Mouse (Mus musculus): ENCODE data around the gene Hoxa7. TPM values are rescaled to one million over a fixed set of nuclear protein-coding genes. Genes with fewer than 3 reads are reported as not detected.

Gene Hoxa7
- polyA plus RNA-seq, 1 experiment, result 11.5 TPM

- H3K4me3 ChIP-seq (ENCODE audit: insufficient read depth, low read depth, low read length), result no peak overlapping the region
- H3K27ac ChIP-seq (replicated peaks; ENCODE audit: low read depth, low read length), result no peak overlapping the region
- H3K4me1 ChIP-seq (ENCODE audit: control insufficient read depth, insufficient read depth, insufficient read length, low read length), result no peaks in the 10 kb centered on the region
These were observed 25.3 kb upstream of the Hoxa7 start for GRCm38 (mm10) chr6:52246916-52247315.

- Histone ChIP-seq H3K4me1 (ENCODE audit: control insufficient read depth, insufficient read depth, insufficient read length, low read length) (no peaks in the 10 kb centered on the region), H3K4me3 (ENCODE audit: insufficient read depth, low read depth, low read length) (no peak overlapping the region), H3K27ac (replicated peaks; ENCODE audit: low read depth, low read length) (no peak overlapping the region)
These were observed 24.7 kb upstream of the Hoxa7 start for GRCm38 (mm10) chr6:52246403-52246803.

GRCm38 (mm10) chr6:52245757-52246142, 24.1 kb upstream of the Hoxa7 start, which contains the start of gene Hoxa11:
Gene Hoxa11 (minus strand): TSS chr6:52245810.
- Histone ChIP-seq H3K4me1 (ENCODE audit: control insufficient read depth, insufficient read depth, insufficient read length, low read length) (no peaks in the 10 kb centered on the region), H3K4me3 (ENCODE audit: insufficient read depth, low read depth, low read length) (peak within 1 kb of the TSS; percentile 3; the same call in 1 of the 2 replicates), H3K27ac (replicated peaks; ENCODE audit: low read depth, low read length) (no peak within 1 kb of the TSS)

- H3K4me1 ChIP-seq (ENCODE audit: control insufficient read depth, insufficient read depth, insufficient read length, low read length), result no peaks in the 10 kb centered on the region
- peak overlapping the region; percentile 3; the same call in 1 of the 2 replicates for H3K4me3 ChIP-seq (ENCODE audit: insufficient read depth, low read depth, low read length)
- H3K27ac ChIP-seq (replicated peaks; ENCODE audit: low read depth, low read length), result no peak overlapping the region
These were observed 23.5 kb upstream of the Hoxa7 start for GRCm38 (mm10) chr6:52245040-52245756.

GRCm38 (mm10) chr6:52244471-52245039, 22.9 kb upstream of the Hoxa7 start:
- Histone ChIP-seq H3K27ac (replicated peaks; ENCODE audit: low read depth, low read length) (no peak overlapping the region), H3K4me3 (ENCODE audit: insufficient read depth, low read depth, low read length) (0 out of 2 replicates have a peak overlapping the region, but pooled peaks have one; percentile 3), H3K4me1 (ENCODE audit: control insufficient read depth, insufficient read depth, insufficient read length, low read length) (no peaks in the 10 kb centered on the region)

DNA sequence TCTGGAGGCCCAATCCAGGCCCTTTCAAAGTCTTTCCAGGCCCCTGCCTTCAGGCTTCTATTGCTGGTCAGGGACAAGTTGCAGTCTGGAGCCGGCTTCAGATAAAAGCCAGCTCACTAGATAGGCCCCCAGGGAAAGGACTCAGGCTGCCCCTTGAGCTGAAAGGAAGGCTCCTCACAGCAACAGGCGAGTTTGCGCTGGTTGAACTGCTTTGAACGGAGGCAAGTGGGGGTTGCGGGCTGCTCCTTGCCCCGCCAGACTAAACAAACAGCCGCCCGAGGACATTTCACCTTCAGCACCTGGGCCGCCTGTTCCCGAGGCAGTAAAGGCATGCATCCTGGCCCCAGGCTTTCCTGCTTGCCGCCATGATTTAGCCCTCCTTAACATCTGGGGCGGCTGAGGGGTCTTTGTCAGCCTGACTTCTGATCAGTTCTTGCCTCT, 22.0 kb upstream of the Hoxa7 start:
- H3K4me1 ChIP-seq (ENCODE audit: control insufficient read depth, insufficient read depth, insufficient read length, low read length), result no peaks in the 10 kb centered on the region
- H3K4me3 ChIP-seq (ENCODE audit: insufficient read depth, low read depth, low read length), result no peak overlapping the region
- no peak overlapping the region for H3K27ac ChIP-seq (replicated peaks; ENCODE audit: low read depth, low read length)

DNA sequence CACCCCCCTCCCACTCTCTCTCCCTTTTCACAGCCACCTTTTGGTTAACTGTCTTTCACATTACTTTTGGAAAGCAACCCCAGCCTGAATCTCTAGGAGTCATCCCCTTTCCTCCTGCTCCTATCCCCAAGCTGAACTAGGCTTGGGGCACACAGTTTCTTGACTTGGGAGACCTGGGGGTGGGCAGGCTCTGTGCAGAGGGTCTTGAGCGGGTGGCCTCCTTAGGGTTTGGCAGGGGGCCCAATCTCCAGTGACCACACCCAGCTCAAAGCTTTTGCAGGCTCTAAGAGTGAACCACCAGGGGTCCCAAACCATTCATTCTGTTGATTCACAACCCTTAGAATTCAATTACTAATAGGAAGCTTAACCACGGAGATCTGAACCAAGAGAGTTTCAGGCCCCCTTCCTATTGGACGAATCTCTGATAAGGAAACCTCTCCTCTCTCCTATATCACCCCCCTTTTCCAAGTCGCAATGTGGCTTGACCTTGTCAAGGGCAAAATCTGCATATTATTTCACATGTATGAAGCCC, 21.2 kb upstream of the Hoxa7 start:
- Histone ChIP-seq H3K4me3 (ENCODE audit: insufficient read depth, low read depth, low read length) (no peak overlapping the region), H3K27ac (replicated peaks; ENCODE audit: low read depth, low read length) (no peak overlapping the region), H3K4me1 (ENCODE audit: control insufficient read depth, insufficient read depth, insufficient read length, low read length) (no peaks in the 10 kb centered on the region)

DNA sequence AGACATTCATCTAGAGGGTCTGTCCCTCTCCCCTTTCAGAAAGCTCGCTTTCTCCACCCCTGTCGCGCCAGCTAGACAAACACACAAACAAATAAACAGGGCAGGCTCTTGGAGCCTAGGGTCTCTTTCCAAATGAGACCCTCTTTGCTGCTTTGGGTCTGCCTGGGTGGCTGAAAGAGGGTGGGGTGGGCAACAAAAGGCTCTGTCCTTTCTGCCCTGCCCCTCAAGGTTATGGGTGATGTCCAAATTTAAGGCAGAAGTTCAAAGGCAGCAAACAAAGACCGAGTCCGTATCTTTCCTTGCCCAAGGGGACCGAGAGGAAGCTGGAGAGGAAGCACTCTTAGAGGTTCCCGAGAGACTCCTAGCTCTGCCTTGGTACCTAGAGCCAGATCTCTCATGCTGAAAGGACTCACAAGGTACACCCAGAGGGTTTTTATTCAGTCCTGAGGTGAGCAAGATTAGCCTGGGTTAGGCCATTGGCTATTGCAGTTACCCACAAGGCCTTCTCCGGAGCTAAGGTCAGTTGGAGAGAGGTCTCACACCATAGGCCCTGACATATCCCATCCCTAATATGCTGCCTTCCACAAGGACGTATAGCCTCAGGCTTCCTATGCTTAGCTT, 19.5 kb upstream of the Hoxa7 start:
- Histone ChIP-seq H3K4me3 (ENCODE audit: insufficient read depth, low read depth, low read length) (no peak overlapping the region), H3K27ac (replicated peaks; ENCODE audit: low read depth, low read length) (no peak overlapping the region), H3K4me1 (ENCODE audit: control insufficient read depth, insufficient read depth, insufficient read length, low read length) (no peaks in the 10 kb centered on the region)

GRCm38 (mm10) chr6:52240389-52241000, 18.8 kb upstream of the Hoxa7 start, which contains the start of gene Hoxa10:
Gene Hoxa10 (minus strand): TSS chr6:52240854.
- Histone ChIP-seq H3K4me1 (ENCODE audit: control insufficient read depth, insufficient read depth, insufficient read length, low read length) (no peaks in the 10 kb centered on the region), H3K27ac (replicated peaks; ENCODE audit: low read depth, low read length) (no peak within 1 kb of the TSS), H3K4me3 (ENCODE audit: insufficient read depth, low read depth, low read length) (no peak within 1 kb of the TSS)

- no peaks in the 10 kb centered on the region for H3K4me1 ChIP-seq (ENCODE audit: control insufficient read depth, insufficient read depth, insufficient read length, low read length)
- H3K27ac ChIP-seq (replicated peaks; ENCODE audit: low read depth, low read length), result no peak overlapping the region
- H3K4me3 ChIP-seq (ENCODE audit: insufficient read depth, low read depth, low read length), result no peak overlapping the region
These were observed 18.2 kb upstream of the Hoxa7 start for GRCm38 (mm10) chr6:52239625-52240388.

- H3K4me3 ChIP-seq (ENCODE audit: insufficient read depth, low read depth, low read length), result no peak overlapping the region
- no peaks in the 10 kb centered on the region for H3K4me1 ChIP-seq (ENCODE audit: control insufficient read depth, insufficient read depth, insufficient read length, low read length)
- no peak overlapping the region for H3K27ac ChIP-seq (replicated peaks; ENCODE audit: low read depth, low read length)
These were observed 17.3 kb upstream of the Hoxa7 start for GRCm38 (mm10) chr6:52238976-52239375.

GRCm38 (mm10) chr6:52238155-52238545, 16.5 kb upstream of the Hoxa7 start:
- Histone ChIP-seq H3K4me3 (ENCODE audit: insufficient read depth, low read depth, low read length) (no peak overlapping the region), H3K27ac (replicated peaks; ENCODE audit: low read depth, low read length) (no peak overlapping the region), H3K4me1 (ENCODE audit: control insufficient read depth, insufficient read depth, insufficient read length, low read length) (no peaks in the 10 kb centered on the region)

DNA sequence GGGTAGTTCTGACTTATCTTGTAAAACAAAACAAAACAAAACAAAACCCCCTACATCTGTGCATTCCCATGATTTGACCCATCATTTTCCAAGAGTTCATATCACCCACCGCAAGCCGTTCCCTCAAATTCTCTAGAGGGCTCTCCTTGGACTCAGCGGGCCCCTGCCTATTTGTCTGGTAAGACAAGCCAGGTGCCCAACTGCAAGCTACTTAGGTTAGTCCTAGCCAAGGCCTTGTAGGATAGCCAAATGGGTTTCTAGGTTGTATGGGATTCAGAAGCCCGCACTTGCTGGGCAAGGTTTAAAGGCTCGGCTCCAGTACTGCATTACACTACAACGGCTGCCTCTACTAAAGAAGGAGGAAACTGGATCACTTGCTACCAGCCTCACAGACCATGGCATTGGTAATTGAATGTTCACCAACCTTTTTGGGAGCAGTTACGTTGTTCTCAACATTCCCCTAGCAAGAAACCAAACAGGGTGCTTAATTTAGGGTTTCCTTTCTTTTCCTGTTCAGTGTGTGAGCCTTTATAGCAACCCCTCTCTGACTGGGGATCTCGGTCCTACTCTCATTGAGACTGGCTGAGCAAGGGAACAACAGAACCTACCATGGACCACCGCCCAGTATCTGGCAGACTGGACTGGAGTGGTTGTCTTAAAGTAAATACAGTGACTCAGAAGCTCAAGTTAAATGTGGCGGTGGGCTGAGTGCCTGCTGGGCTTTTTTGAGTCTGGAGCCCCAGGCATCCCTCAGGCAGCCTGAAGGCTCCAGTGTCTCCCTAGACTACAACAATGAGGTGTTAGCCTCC, 15.9 kb upstream of the Hoxa7 start:
- no peak overlapping the region for H3K4me3 ChIP-seq (ENCODE audit: insufficient read depth, low read depth, low read length)
- H3K27ac ChIP-seq (replicated peaks; ENCODE audit: low read depth, low read length), result no peak overlapping the region
- no peaks in the 10 kb centered on the region for H3K4me1 ChIP-seq (ENCODE audit: control insufficient read depth, insufficient read depth, insufficient read length, low read length)

DNA sequence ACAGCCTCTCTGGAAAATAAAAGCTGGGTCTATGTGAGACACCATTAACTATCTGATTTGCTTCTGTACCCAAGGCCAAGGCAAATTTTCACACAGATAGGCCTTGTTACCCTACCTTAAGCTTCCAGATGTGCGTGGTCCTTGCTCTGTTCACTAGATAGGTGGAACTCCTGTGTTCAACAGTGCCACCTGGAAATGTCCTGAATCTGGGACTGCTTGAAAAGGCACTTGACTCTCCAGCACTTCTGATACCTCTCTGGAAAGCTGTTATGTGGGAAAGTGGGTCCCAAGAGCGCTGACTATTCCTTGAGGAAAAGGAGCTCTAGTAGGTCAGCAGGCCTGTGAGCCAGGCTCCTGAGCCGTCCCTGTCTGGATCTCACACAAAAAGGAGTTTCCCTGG, 15.2 kb upstream of the Hoxa7 start:
- Histone ChIP-seq H3K4me3 (ENCODE audit: insufficient read depth, low read depth, low read length) (no peak overlapping the region), H3K27ac (replicated peaks; ENCODE audit: low read depth, low read length) (no peak overlapping the region), H3K4me1 (ENCODE audit: control insufficient read depth, insufficient read depth, insufficient read length, low read length) (no peaks in the 10 kb centered on the region)

Data from brown adipose tissue, adult 24 weeks (tissue).